Mouse (Mus musculus) liver, adult 2 months (tissue): ENCODE measurements around the gene Lzts2.

Experiments used
- CTCF ChIP-seq: fragments of 200-500 bp; IDR thresholded peaks from 2 replicates; pipeline ENCODE4 v1.5.1; 2011; ENCODE audit warnings: low read depth, low read length, control low read depth
- POLR2A ChIP-seq: fragments of 200-500 bp; IDR thresholded peaks from 2 replicates; pipeline ENCODE4 v1.6.1; 2011; ENCODE audit warnings: low read length, control low read depth; ENCODE audit not compliant: insufficient read depth; ENCODE audit errors: extremely low read depth

- TF ChIP-seq CTCF (no peak), POLR2A (no peak)
Observed at GRCm38 (mm10) chr19:45007425-45008191, 6.6 kb upstream of the Lzts2 start.
